Mouse (Mus musculus): ENCODE measurements around the gene Rps19. TPM values are rescaled to one million over a fixed set of nuclear protein-coding genes. Genes with fewer than 3 reads are reported as not detected.
A peak's percentile ranks its signal among the peaks of the same experiment; 100 is the strongest.
"Not testable (repeated sequence)": the region's sequence is repeated elsewhere in the genome, so short reads cannot be mapped to it uniquely, and the experiment has no call there.

Gene Rps19
- total and polyA plus RNA-seq, 3 experiments = 949 to 2,998 (median 1,262) TPM

DNA sequence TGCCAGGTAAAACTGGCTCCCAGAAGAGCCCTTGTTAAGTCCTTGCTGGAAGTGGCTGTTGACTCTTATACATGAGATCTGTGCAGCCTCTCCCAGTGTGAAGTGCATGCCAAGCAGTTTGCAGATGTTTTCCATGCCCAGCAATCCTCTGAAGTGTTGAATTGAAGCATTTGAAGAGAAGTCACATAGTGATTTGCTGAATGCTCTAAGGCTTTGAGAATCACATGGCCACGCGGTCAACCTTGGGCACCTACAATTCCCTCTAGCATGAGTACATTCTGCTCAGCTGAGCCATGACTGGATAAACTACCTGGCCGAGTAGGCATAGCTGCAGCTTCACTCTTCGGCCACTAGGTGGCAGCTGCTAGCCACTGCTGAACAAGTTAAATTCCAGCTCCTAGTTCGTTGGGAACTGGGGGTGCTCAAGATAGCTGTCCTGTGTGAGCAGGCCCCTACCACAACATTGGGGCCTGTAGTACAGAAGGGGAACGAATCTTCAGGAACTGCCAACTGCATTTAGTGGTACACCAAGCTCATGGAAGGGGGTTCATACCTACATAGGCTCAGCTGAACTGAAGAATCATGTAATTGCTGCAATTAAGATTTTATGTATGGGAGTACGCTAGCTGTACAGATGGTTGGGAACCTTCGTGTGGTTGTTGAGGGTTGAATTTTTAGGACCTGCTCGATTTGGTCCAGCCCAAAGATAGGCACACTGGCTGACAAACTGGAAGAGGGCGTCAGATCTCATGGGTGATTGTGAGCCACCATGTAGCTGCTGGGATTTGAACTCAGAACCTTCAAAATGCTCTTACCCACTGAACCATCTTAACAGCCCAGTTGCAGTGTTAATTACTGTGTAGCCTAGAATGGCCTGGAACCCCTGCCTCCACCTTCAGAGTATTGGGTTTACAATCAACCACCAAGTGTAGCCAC is 6.4 kb downstream of the Rps19 start:
- peaks cover 52% of the 10 kb centered on the region for H3K4me1 ChIP-seq (ENCODE audit: insufficient read depth, low read depth, low read length)
- no peaks in the 10 kb centered on the region for H3K9me3 ChIP-seq (replicated peaks)
- ATAC-seq (ENCODE audit: extremely low read depth, insufficient number of reproducible peaks, low FRiP score, poor library complexity, severe bottlenecking) (peak; percentile 31; the same call in 1 of the 2 replicates), DNase-seq (ENCODE audit: low spot score) (peak; percentile 57)
- no peak overlapping the region for H3K4me3 ChIP-seq (ENCODE audit: low read depth, low read length)
- H3K36me3 ChIP-seq (replicated peaks) = peaks cover 61% of the 10 kb centered on the region
- no peaks in the 10 kb centered on the region for H3K27me3 ChIP-seq (ENCODE audit: insufficient read depth, low read length)
- no peak for TF ChIP-seq TAL1 (conservative IDR thresholded peaks at IDR 0.05; ENCODE audit: low read depth, low read length)
- peak; percentile 98 for TF ChIP-seq CTCF (IDR thresholded peaks at IDR 0.05; ENCODE audit: low read depth, low read length)
- peak; percentile 84; the same call in 1 of the 2 replicates for TF ChIP-seq POLR2AphosphoS5 (IDR thresholded peaks at IDR 0.05; ENCODE audit: insufficient replicate concordance, low read depth, low read length)

DNA sequence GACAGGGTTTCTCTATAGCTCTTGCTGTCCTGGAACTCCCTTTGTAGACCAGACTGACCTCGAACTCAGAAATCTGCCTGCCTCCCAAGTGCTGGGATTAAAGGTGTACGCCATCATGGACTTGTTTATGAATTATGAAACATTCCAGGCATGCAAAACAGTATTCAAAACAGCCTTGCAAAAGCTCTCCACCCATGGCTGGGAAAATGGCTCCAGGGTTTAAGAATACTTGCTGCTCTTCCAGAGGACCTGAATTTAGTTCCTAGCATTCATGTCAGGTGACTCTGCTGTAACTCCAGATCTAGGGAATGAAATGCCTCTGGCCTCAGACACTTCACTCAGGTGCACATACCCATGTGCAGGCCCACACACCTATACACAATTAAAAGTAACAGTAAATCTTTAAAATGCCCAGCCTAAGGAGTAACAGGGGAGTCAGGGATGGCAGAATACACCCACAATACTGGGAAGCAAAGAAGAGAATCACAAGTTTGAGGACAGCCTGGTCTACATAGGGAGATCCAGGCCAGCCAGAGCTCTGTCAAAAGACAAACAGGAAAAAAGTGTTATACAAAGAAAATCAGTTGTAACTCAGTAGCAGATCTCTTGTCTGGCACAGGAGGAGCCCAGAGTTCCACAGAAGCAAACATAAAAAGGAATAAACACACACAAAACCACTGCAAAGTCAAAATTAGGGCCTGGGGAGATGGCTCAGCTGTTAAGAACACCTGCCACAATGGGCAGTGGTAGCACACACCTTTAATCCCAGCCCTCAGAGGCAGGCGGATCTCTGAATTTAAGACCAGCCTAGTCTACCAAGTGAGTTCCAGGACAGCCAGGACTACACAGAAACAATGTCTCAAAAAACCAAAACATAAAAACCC is 7.3 kb downstream of the Rps19 start:
- H3K4me1 ChIP-seq (ENCODE audit: insufficient read depth, low read depth, low read length) = peaks cover 47% of the 10 kb centered on the region
- H3K4me3 ChIP-seq (ENCODE audit: low read depth, low read length) = no peak overlapping the region
- H3K36me3 ChIP-seq (replicated peaks) = peaks cover 51% of the 10 kb centered on the region
- ATAC-seq (ENCODE audit: extremely low read depth, insufficient number of reproducible peaks, low FRiP score, poor library complexity, severe bottlenecking) (no peak), DNase-seq (ENCODE audit: low spot score) (no peak)
- TF ChIP-seq GATA2 (IDR thresholded peaks at IDR 0.05; ENCODE audit: borderline replicate concordance, low read depth, low read length) (no peak), CTCF (IDR thresholded peaks at IDR 0.05; ENCODE audit: low read depth, low read length) (no peak), POLR2AphosphoS5 (IDR thresholded peaks at IDR 0.05; ENCODE audit: insufficient replicate concordance, low read depth, low read length) (no peak), GATA1 (IDR thresholded peaks at IDR 0.05; ENCODE audit: borderline replicate concordance, low read length) (no peak), TAL1 (conservative IDR thresholded peaks at IDR 0.05; ENCODE audit: low read depth, low read length) (no peak)
- H3K27me3 ChIP-seq (ENCODE audit: insufficient read depth, low read length) = no peaks in the 10 kb centered on the region
- no peaks in the 10 kb centered on the region for H3K9me3 ChIP-seq (replicated peaks)

DNA sequence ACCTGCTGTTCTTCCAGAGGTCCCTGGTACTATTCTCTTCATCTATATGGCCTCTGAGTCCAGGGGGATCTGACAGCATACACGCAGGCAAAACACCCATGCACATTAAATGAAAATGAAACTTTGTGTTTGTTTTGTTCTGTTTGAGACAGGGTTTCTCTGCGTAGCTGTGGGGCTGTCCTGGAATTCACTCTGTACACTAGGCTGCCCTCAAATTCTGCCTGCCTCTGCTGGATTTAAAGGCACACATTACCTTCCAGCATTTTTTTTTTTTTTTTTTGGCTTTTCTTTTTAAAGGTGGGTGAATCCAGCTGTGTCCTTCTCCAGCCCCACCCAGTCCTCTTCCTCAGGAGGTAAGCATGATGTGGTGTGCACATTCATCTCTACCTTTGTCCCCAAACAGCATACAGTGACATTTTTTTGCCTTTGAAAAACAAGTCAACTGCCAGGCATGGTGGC is 8.0 kb downstream of the Rps19 start:
- TF ChIP-seq GATA2 (IDR thresholded peaks at IDR 0.05; ENCODE audit: borderline replicate concordance, low read depth, low read length) (no peak), POLR2AphosphoS5 (IDR thresholded peaks at IDR 0.05; ENCODE audit: insufficient replicate concordance, low read depth, low read length) (peak; percentile 90; the same call in 1 of the 2 replicates)
- DNase-seq (ENCODE audit: low spot score) (no peak), ATAC-seq (ENCODE audit: extremely low read depth, insufficient number of reproducible peaks, low FRiP score, poor library complexity, severe bottlenecking) (no peak)
- Histone ChIP-seq H3K27me3 (ENCODE audit: insufficient read depth, low read length) (peaks cover under 1% of the 10 kb centered on the region; the same call in 1 of the 2 replicates), H3K4me1 (ENCODE audit: insufficient read depth, low read depth, low read length) (peaks cover 41% of the 10 kb centered on the region), H3K36me3 (replicated peaks) (peaks cover 44% of the 10 kb centered on the region), H3K4me3 (ENCODE audit: low read depth, low read length) (no peak overlapping the region), H3K9me3 (replicated peaks) (no peaks in the 10 kb centered on the region)

DNA sequence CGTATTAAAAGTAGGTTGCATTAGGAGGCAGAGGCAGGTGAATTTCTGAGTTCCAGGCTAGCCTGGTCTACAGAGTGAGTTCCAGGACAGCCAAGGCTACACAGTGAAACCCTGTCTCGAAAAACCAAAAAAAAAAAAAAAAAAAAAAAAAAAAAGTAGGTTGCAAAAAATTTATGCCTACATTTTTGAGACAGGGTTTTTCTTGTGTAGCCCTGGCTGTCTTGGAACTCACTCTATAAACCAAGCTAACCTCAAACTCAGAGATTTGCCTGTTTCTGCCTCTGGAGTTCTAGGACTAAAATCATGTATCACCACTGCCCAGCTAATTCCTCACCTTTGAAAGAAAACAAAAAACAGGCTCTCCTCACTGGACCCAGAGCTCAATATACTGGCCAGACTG is 11.6 kb downstream of the Rps19 start:
- not testable (repeated sequence) for H3K27me3 ChIP-seq (ENCODE audit: insufficient read depth, low read length); ATAC-seq (ENCODE audit: extremely low read depth, insufficient number of reproducible peaks, low FRiP score, poor library complexity, severe bottlenecking); H3K4me3 ChIP-seq (ENCODE audit: low read depth, low read length); DNase-seq (ENCODE audit: low spot score); H3K36me3 ChIP-seq (replicated peaks); H3K9me3 ChIP-seq (replicated peaks)
- peaks cover 19% of the 10 kb centered on the region for H3K4me1 ChIP-seq (ENCODE audit: insufficient read depth, low read depth, low read length)

DNA sequence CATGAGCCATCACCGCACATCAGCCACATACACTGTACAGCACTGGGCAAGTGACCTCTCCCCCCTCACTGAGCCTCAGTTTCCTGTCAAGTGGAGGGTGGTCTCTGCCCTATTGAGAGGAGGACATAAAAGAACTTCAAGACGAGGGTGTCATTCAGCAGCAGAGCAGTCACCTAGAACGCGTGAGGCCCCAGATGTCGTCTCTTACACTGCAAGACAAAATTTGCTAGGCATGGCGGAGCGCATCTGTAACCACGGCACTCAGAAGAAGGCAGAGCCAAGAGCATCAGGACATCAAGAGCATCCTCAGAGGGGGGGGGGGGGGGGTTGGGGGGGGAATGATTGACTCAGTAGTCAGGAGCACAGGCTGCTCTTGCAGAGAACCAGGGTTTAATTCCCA is 12.1 kb downstream of the Rps19 start:
- no peak for TF ChIP-seq POLR2AphosphoS5 (IDR thresholded peaks at IDR 0.05; ENCODE audit: insufficient replicate concordance, low read depth, low read length)
- TF ChIP-seq CTCF (IDR thresholded peaks at IDR 0.05; ENCODE audit: low read depth, low read length) = no peak
- TF ChIP-seq GATA1 (IDR thresholded peaks at IDR 0.05; ENCODE audit: borderline replicate concordance, low read length) = no peak
- TF ChIP-seq GATA2 (IDR thresholded peaks at IDR 0.05; ENCODE audit: borderline replicate concordance, low read depth, low read length) = no peak
- TF ChIP-seq TAL1 (conservative IDR thresholded peaks at IDR 0.05; ENCODE audit: low read depth, low read length) = no peak
- DNase-seq (ENCODE audit: low spot score) = no peak
- Histone ChIP-seq H3K4me3 (ENCODE audit: low read depth, low read length) (no peak overlapping the region), H3K4me1 (ENCODE audit: insufficient read depth, low read depth, low read length) (peaks cover 22% of the 10 kb centered on the region), H3K27me3 (ENCODE audit: insufficient read depth, low read length) (peaks cover 6% of the 10 kb centered on the region), H3K9me3 (replicated peaks) (no peaks in the 10 kb centered on the region), H3K36me3 (replicated peaks) (peaks cover 3% of the 10 kb centered on the region)
- no peak for ATAC-seq (ENCODE audit: extremely low read depth, insufficient number of reproducible peaks, low FRiP score, poor library complexity, severe bottlenecking)

DNA sequence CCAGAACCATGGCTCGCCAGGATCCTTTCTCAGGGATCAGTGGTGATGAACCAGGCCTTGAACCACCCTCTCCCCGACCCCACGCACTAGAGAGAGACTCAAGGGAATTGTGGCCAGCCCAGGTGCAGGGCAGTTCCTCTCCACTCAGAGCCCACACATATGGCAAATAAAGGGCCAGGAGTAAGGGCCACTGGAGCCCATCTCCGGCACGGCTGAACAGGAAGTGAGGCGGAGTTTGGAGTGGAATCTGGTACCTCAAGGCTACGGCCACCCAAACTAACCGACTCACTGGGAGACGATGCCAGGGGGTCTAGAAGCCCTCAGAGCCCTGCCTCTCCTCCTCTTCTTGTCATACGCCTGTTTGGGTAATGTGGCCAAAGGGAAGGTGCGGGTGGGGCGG is 13.1 kb downstream of the Rps19 start, which contains the start of gene Cd79a:
Gene Cd79a (plus strand): TSS at position 158 of the 400 bp plus-strand sequence.
- no peak for DNase-seq (ENCODE audit: low spot score)
- Histone ChIP-seq H3K36me3 (replicated peaks) (no peaks in the 10 kb centered on the region), H3K27me3 (ENCODE audit: insufficient read depth, low read length) (peaks cover 6% of the 10 kb centered on the region), H3K9me3 (replicated peaks) (no peaks in the 10 kb centered on the region), H3K4me1 (ENCODE audit: insufficient read depth, low read depth, low read length) (peaks cover 26% of the 10 kb centered on the region), H3K4me3 (ENCODE audit: low read depth, low read length) (no peak within 1 kb of the TSS)
- no peak for ATAC-seq (ENCODE audit: extremely low read depth, insufficient number of reproducible peaks, low FRiP score, poor library complexity, severe bottlenecking)
- TF ChIP-seq POLR2AphosphoS5 (IDR thresholded peaks at IDR 0.05; ENCODE audit: insufficient replicate concordance, low read depth, low read length) = no peak
- no peak for TF ChIP-seq GATA2 (IDR thresholded peaks at IDR 0.05; ENCODE audit: borderline replicate concordance, low read depth, low read length)
- no peak for TF ChIP-seq TAL1 (conservative IDR thresholded peaks at IDR 0.05; ENCODE audit: low read depth, low read length)
- TF ChIP-seq CTCF (IDR thresholded peaks at IDR 0.05; ENCODE audit: low read depth, low read length) = no peak
- no peak for TF ChIP-seq GATA1 (IDR thresholded peaks at IDR 0.05; ENCODE audit: borderline replicate concordance, low read length)

Measured in G1E (cell line).